Mouse (Mus musculus): ENCODE data around the gene Gpr68. TPM values are rescaled to one million over a fixed set of nuclear protein-coding genes. Genes with fewer than 3 reads are reported as not detected.

The Gpr68 gene
- polyA plus RNA-seq, 1 experiment from 2014 or later = 0.46 TPM

GRCm38 (mm10) chr12:100831021-100831420 is 77.0 kb downstream of the Gpr68 start:
- Histone ChIP-seq H3K36me3 (ENCODE audit: control insufficient read depth, insufficient read depth, low read length) (no peaks in the 10 kb centered on the region), H3K4me3 (ENCODE audit: low read depth, low read length) (no peak overlapping the region), H3K4me2 (replicated peaks; ENCODE audit: low read depth, low read length) (no peak overlapping the region), H3K9me3 (ENCODE audit: control insufficient read depth, low read depth, low read length) (no peaks in the 10 kb centered on the region), H3K9ac (replicated peaks; ENCODE audit: low read depth, low read length) (no peak overlapping the region), H3K27me3 (ENCODE audit: control insufficient read depth, insufficient read depth, low read length) (no peaks in the 10 kb centered on the region), H3K27ac (ENCODE audit: low read length) (no peak overlapping the region), H3K4me1 (ENCODE audit: control insufficient read depth, insufficient read depth, low read length) (no peaks in the 10 kb centered on the region)
- ATAC-seq (ENCODE audit: insufficient number of reproducible peaks, insufficient read depth, low FRiP score, low read depth) = no peak
- WGBS = 78% methylated on average over 2 of the region's 2 CpGs

Other genes starting within 250 kb of the Gpr68 start
- 4.7 and 5.4 TPM in 2 replicates for gene Rps6ka5, start 181.2 kb downstream of the Gpr68 start, polyA plus RNA-seq (2014; fragmentation: Nextera tagmentation; extraction: Ambion mirVana)
- gene Dglucy, start 129.1 kb downstream of the Gpr68 start, polyA plus RNA-seq (2014; fragmentation: Nextera tagmentation; extraction: Ambion mirVana) = 2.6 and 4.4 TPM in 2 replicates
- 12.1 and 13.3 TPM in 2 replicates for gene Ccdc88c, start 120.9 kb upstream of the Gpr68 start, polyA plus RNA-seq (2014; fragmentation: Nextera tagmentation; extraction: Ambion mirVana)
- gene Ppp4r3a, start 175.5 kb upstream of the Gpr68 start, polyA plus RNA-seq (2014; fragmentation: Nextera tagmentation; extraction: Ambion mirVana) = 45.2 and 49.1 TPM in 2 replicates